Mouse (Mus musculus): ENCODE measurements at regions not wholly inside any gene's neighbourhood (a gene's known extent, or its start where the extent isn't known, plus 50 kb on each side); places are given as distances from the start of the nearest gene placed in this dataset.
"Not testable (repeated sequence)": the region's sequence is repeated elsewhere in the genome, so short reads cannot be mapped to it uniquely, and the experiment has no call there.

GRCm38 (mm10) chr13:58663316-58663715 lies 52.6 kb upstream of the Slc28a3 start:
- intact Hi-C loops (cut with DNase I): no loop called here
- peak; percentile 23 to 50 for DNase-seq

- intact Hi-C loops (cut with DNase I): no loop called here
- no peak for DNase-seq
Observed at GRCm38 (mm10) chr13:58668664-58669063, 58.0 kb upstream of the Slc28a3 start.

GRCm38 (mm10) chr13:58670206-58670605 lies 59.5 kb upstream of the Slc28a3 start:
- no peak for DNase-seq

GRCm38 (mm10) chr13:58675611-58676010 lies 64.9 kb upstream of the Slc28a3 start:
- DNase-seq; intact Hi-C loops (cut with DNase I): not testable (repeated sequence)

More at GRCm38 (mm10) chr13:58670206-58670605, 59.5 kb upstream of the Slc28a3 start:
- intact Hi-C loops (cut with DNase I): no loop called here

GRCm38 (mm10) chr13:58677521-58677920 lies 66.8 kb upstream of the Slc28a3 start:
- intact Hi-C loops (cut with DNase I): no loop called here
- no peak for DNase-seq

- no peak for DNase-seq
- intact Hi-C loops (cut with DNase I): no loop called here
Observed at GRCm38 (mm10) chr13:58679663-58680062, 69.0 kb upstream of the Slc28a3 start.

GRCm38 (mm10) chr13:58686822-58687221 lies 76.1 kb upstream of the Slc28a3 start:
- no peak for DNase-seq
- intact Hi-C loops (cut with DNase I): no loop called here

GRCm38 (mm10) chr13:58687609-58688008 lies 76.9 kb upstream of the Slc28a3 start:
- no peak for DNase-seq

GRCm38 (mm10) chr13:58688249-58688648 lies 77.6 kb upstream of the Slc28a3 start:
- intact Hi-C loops (cut with DNase I): no loop called here
- DNase-seq: no peak

More at GRCm38 (mm10) chr13:58687609-58688008, 76.9 kb upstream of the Slc28a3 start:
- intact Hi-C loops (cut with DNase I): no loop called here

- intact Hi-C loops (cut with DNase I): no loop called here
- no peak for DNase-seq
Observed at GRCm38 (mm10) chr13:58694703-58695102, 84.0 kb upstream of the Slc28a3 start.

- intact Hi-C loops (cut with DNase I): no loop called here
Observed at GRCm38 (mm10) chr13:58695964-58696363, 85.3 kb upstream of the Slc28a3 start.

GRCm38 (mm10) chr13:58700021-58700420 lies 89.3 kb upstream of the Slc28a3 start:
- DNase-seq: no peak
- intact Hi-C loops (cut with DNase I): no loop called here

More at GRCm38 (mm10) chr13:58695964-58696363, 85.3 kb upstream of the Slc28a3 start:
- DNase-seq: no peak

GRCm38 (mm10) chr13:58704141-58704540 lies 93.5 kb upstream of the Slc28a3 start:
- intact Hi-C loops (cut with DNase I): no loop called here
- no peak for DNase-seq

- intact Hi-C loops (cut with DNase I): no loop called here
- no peak for DNase-seq
Observed at GRCm38 (mm10) chr13:58716584-58716983, 89.8 kb upstream of the Ntrk2 start.

- no peak for DNase-seq
- intact Hi-C loops (cut with DNase I): no loop called here
Observed at GRCm38 (mm10) chr13:58730500-58731105, 75.8 kb upstream of the Ntrk2 start.

- no peak for DNase-seq
- intact Hi-C loops (cut with DNase I): no loop called here
Observed at GRCm38 (mm10) chr13:58732776-58733175, 73.6 kb upstream of the Ntrk2 start.

GRCm38 (mm10) chr13:58733615-58734014 lies 72.8 kb upstream of the Ntrk2 start:
- DNase-seq: no peak
- intact Hi-C loops (cut with DNase I): no loop called here

- no peak for DNase-seq
- intact Hi-C loops (cut with DNase I): no loop called here
Observed at GRCm38 (mm10) chr13:58735577-58735976, 70.8 kb upstream of the Ntrk2 start.

GRCm38 (mm10) chr13:58740731-58741130 lies 65.6 kb upstream of the Ntrk2 start:
- no peak for DNase-seq
- intact Hi-C loops (cut with DNase I): no loop called here

- intact Hi-C loops (cut with DNase I): no loop called here
- DNase-seq: no peak
Observed at GRCm38 (mm10) chr13:58746056-58746455, 60.3 kb upstream of the Ntrk2 start.

GRCm38 (mm10) chr13:58747685-58748084 lies 58.7 kb upstream of the Ntrk2 start:
- no peak for DNase-seq
- intact Hi-C loops (cut with DNase I): no loop called here

- no peak for DNase-seq
- intact Hi-C loops (cut with DNase I): no loop called here
Observed at GRCm38 (mm10) chr13:58756125-58756524, 50.2 kb upstream of the Ntrk2 start.

All from heart, postnatal 10 days (tissue).